Comparison of ENCODE assay signal across 26 mouse cellular contexts in the genomic region with DNA sequence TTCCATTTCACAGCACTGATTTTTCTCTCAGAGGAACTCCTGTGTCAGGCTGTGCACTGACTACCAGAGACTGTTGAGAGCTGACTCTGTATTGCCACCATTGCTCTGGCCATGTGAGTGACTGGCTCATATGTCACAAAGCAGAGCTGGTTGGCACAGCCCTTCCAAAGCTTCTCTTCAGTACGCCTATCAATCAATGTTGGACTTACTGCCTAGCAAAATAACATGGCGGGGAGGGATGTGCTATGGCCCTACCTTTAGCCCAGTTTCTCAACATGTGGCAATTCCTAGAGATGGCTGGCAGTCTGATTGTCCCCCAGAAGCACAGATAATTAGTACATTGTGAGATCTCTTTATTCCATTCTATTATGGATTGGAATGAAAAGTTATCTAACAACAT.
"Had no signal": no experiment of that assay in that cellular context is flagged by ENCODE, and none has a peak within 500 bp of the region (broad histone marks: within the 10 kb centered on the region; RNA-seq: fewer than 3 reads in every experiment).

No protein-coding gene starts in this region.

- H3K9me3 ChIP-seq: heart, embryonic 13.5 days; heart, embryonic 15.5 days; hindbrain, embryonic 13.5 days; hindbrain, embryonic 15.5 days; kidney, embryonic 15.5 days; limb, embryonic 10.5 days; limb, embryonic 12.5 days had no signal

- H3K9ac ChIP-seq: heart, embryonic 13.5 days; heart, embryonic 15.5 days; hindbrain, embryonic 13.5 days; hindbrain, embryonic 15.5 days; kidney, embryonic 15.5 days; limb, embryonic 12.5 days; liver, embryonic 14.5 days had no signal

- DNase-seq: gastrocnemius, postnatal 14 days; gastrocnemius, postnatal 36 days; heart, adult 11 months; heart, adult 2 months; heart, postnatal 14 days; heart, postnatal 36 days; kidney, adult 11 months; kidney, adult 2 months; kidney, adult 9 months; kidney, postnatal 25 days; kidney, postnatal 4 days had no signal

- H3K4me2 ChIP-seq: heart, embryonic 11.5 days; heart, embryonic 13.5 days; heart, embryonic 15.5 days; hindbrain, embryonic 13.5 days; hindbrain, embryonic 15.5 days; kidney, embryonic 15.5 days; limb, embryonic 12.5 days; liver, embryonic 11.5 days had no signal

- H3K4me3 ChIP-seq: heart, adult 2 months; heart, embryonic 13.5 days; heart, embryonic 15.5 days; hindbrain, embryonic 13.5 days; hindbrain, embryonic 15.5 days; kidney, embryonic 15.5 days; layer of hippocampus, adult 2 months; left cerebral cortex, adult 2 months; limb, embryonic 10.5 days; limb, embryonic 12.5 days had no signal

- ATAC-seq: hindbrain, postnatal 0 days; intestine, embryonic 16.5 days had no signal

- H3K36me3 ChIP-seq: heart, embryonic 13.5 days; heart, embryonic 15.5 days; hindbrain, embryonic 13.5 days; hindbrain, embryonic 15.5 days; kidney, embryonic 15.5 days; limb, embryonic 10.5 days; limb, embryonic 12.5 days had no signal

- H3K27ac ChIP-seq: heart, adult 2 months; heart, embryonic 13.5 days; heart, embryonic 15.5 days; hindbrain, embryonic 13.5 days; hindbrain, embryonic 15.5 days; hindbrain, postnatal 0 days; kidney, embryonic 15.5 days; kidney, postnatal 0 days; layer of hippocampus, adult 2 months; left cerebral cortex, adult 2 months; limb, embryonic 10.5 days; limb, embryonic 12.5 days; liver, embryonic 14.5 days had no signal

- H3K27me3 ChIP-seq: heart, embryonic 13.5 days; heart, embryonic 15.5 days; hindbrain, embryonic 13.5 days; hindbrain, embryonic 15.5 days; kidney, embryonic 15.5 days; limb, embryonic 12.5 days had no signal

- H3K4me1 ChIP-seq: heart, embryonic 13.5 days; hindbrain, embryonic 13.5 days; hindbrain, embryonic 15.5 days had no signal
